Mouse (Mus musculus) cerebellum, postnatal 36 days (tissue): ENCODE results near the gene Slc22a23.
"Not testable (repeated sequence)": the region's sequence is repeated elsewhere in the genome, so short reads cannot be mapped to it uniquely, and the experiment has no call there.

Source experiments
- DNase-seq, 2 experiments: peaks; one replicate each; pipeline ENCODE4 v3.0.0; 2021 to 2022; ENCODE audit warnings: mixed read lengths in 2 of 2

Slc22a23 gene

GRCm38 (mm10) chr13:34345128-34346085, at the start of gene Slc22a23:
TSS of gene Slc22a23 (minus strand) at chr13:34345182.
- peak; percentile 84 to 90 for DNase-seq

GRCm38 (mm10) chr13:34394305-34394704, 49.3 kb upstream of the Slc22a23 start:
- DNase-seq, result not testable (repeated sequence)

GRCm38 (mm10) chr13:34392376-34392775, 47.4 kb upstream of the Slc22a23 start:
- no peak for DNase-seq

- no peak for DNase-seq
Observed at GRCm38 (mm10) chr13:34388219-34388618, 43.2 kb upstream of the Slc22a23 start.

DNA sequence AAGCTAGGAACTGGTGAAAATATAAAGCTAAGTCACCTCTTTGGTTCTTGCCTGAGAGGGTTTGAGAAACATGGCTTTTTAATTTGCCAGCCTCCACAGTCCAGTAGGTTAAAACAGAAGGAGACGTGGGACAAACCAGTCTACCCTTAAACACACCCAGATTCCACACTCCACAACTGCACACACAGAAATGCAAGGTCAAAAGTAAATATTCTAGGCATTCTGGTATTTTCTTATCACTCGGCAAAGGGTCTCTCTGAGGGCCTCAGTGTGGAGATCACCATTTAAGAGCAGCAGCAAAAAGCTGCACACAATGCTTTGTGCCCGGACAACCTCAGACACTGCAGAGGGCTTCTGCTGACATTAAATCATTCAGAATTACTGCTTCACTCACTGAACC, 38.4 kb upstream of the Slc22a23 start:
- no peak for DNase-seq

DNA sequence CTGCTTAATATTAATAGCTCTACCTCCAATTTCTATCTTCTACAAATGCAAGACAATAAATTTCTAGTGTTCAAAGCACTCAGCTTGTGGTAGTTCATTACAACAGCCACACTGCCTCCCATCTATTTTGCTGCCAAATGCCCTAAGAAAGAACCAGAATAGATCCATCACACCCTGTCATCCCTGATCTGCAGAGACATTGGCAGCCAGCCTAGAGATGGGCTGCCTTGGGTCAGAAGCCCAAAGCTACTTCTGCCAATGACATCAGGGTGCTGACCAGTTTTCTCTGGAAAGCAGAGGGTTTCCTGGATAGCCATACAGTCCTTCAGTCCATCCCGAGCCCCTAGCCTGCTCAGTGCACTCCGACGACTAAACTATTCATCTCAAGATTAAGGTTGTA, 33.9 kb upstream of the Slc22a23 start:
- peak in 1 of 2 experiments; percentile 3 for DNase-seq

DNA sequence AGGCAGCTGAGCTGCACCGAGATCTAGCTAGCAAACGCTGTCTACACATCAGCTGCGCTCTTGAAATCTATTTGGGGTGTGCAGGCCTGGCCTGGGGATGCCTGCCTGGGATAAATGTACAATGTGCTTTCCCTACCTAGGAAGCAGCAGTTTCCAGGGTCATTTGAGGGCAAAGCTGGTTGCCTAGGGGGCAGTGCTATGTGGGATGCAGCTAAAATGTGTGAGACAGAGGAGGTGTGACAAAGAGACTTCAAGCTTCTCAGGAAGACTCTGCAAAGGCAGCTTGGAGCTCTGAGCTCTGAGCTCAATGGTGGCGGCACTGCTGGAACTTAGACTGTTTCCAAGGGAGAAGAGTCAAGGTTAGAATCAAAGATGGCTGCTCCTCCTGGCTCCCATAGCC, 30.2 kb upstream of the Slc22a23 start:
- DNase-seq, result no peak

DNA sequence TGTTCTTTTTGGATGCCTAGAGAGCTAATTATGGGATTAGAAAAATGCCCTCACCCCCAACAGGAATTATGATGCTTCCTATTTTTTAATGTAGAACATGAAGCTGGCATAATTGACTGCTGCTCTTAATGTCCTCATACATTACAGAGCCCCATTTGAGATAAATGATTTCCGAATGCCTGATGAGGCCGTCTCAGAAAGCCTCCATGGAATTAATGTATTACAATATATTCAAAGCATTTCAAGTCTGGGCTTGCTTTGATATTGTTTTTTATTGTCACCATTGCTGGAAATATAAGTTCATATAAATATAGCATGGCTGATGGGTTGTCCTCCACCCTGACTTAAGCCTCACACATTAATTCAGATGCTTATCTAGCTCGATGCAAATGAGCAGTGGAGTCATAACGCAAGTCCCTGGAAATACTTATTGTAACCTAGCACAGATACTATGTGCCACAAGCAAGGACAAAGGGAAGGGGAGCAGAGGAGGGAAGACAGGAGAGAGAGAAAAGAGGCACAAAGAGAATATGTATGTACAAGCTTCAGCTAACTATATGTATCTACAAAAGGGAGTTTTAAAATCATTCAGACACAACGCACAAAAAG, 28.0 kb upstream of the Slc22a23 start:
- no peak for DNase-seq

DNA sequence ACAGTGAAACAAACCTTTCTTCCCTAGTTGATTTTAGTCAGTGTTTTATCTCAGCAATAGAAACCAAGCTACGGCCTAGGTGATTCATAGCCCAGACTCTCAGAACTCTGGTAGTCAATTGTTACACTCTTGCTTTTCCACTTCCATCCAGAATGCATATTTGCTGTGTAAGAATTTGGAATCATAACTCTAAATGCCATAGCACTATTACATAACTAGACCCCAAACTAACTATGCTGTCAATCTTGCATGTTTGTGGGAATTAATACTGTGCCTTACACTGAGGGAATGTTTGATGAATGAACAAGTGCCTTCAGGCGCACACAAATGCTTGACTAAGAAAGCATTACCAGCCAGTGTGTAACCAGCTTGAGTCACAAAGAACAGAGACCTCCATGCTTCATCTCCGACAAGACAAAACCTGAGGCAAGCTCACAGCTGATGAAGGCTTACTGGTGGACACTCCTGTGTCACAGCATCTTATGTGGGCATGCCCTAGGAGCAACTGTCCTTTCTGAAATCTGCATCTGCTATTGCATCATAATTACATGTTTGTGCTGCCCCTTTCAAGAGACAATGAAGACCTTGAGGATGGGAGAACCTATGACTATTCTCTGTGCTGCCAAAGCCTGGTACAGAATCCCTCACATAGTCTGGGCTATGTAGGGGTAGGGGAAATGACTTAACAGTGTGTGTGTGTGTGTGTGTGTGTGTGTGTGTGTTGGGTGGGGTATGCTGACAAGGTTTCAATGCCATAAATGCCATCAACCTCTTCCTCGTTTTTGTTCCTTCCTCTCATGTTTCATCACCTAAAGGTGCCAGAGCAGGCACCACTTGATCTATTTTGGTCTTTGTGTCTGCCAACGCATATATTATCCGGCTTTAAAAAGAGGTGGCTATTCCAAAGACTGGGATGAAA, 27.2 kb upstream of the Slc22a23 start:
- no peak for DNase-seq

- DNase-seq, result no peak
Observed at GRCm38 (mm10) chr13:34370281-34370825, 25.4 kb upstream of the Slc22a23 start.

GRCm38 (mm10) chr13:34365226-34365625, 20.2 kb upstream of the Slc22a23 start:
- no peak for DNase-seq

GRCm38 (mm10) chr13:34355656-34356055, 10.7 kb upstream of the Slc22a23 start:
- DNase-seq, result no peak

GRCm38 (mm10) chr13:34354830-34355624, 10.0 kb upstream of the Slc22a23 start:
- DNase-seq, result no peak

DNA sequence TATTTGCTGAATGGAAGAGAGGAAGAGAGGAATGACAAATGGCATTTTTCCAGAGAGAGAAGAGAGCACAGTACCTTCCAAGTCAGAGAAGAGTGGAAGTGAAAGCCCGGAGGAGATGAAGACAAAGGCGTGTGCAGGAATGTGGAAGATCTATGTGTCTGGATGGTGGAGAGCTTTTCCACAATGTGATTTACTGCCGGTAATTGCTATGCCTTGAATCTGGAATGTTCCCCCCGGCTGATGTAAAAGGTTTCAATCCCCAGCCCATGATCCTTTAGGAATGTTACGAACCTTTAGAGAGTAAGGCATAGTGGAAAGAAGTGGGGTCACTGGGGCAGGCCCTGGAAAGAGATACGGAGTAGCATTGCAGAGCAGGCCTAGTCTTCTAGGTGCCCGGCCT, 8.3 kb upstream of the Slc22a23 start:
- DNase-seq, result no peak

- DNase-seq, result no peak
Observed at GRCm38 (mm10) chr13:34351437-34351836, 6.5 kb upstream of the Slc22a23 start.

- no peak for DNase-seq
Observed at GRCm38 (mm10) chr13:34347960-34348889, 3.2 kb upstream of the Slc22a23 start.

DNA sequence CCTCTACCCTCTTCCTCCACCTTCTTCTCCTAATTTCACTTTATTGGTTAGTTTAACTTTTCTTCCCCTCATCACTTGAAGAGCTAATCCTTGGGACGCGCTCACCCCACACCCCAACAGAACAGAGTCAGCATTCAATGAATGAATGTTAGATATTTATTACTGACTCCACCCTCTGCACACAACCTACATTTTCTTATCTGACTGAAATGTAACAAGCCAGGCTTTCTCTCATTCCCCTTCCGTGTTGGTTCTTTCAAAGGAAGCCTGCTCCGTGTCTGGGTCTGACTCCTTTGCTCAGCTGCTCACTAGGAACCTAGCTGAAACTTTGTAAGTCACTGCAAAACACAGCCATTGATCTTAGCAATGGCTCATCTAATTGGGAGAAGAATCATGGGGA, 1.8 kb upstream of the Slc22a23 start:
- no peak for DNase-seq

DNA sequence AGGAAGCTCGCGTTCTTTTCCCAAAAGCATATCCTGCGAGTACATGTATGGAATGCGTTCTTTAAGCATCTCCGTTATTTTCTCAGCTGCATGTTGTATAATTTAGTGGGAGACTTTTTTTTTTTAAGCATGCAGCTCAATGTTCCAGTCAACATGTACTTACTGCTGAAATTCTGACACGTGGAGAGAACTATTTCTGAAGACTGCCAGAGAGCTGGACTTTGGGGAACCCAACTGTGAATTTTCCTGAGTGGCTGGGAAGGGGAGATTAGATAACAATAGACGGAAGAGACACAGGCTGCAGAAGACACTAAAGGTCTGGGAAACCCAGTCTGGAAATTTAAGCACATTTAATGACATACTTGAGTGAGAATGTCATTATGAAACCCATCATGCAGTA, 1.3 kb upstream of the Slc22a23 start:
- DNase-seq, result no peak

GRCm38 (mm10) chr13:34344376-34345127, 430 bp downstream of the Slc22a23 start:
- DNase-seq, result peak; percentile 48 to 51
